Mouse (Mus musculus): ENCODE results near the gene Foxp4. TPM values are rescaled to one million over a fixed set of nuclear protein-coding genes. Genes with fewer than 3 reads are reported as not detected.

Foxp4 gene
- total and polyA plus RNA-seq, 3 experiments: 3.3 to 41.7 (median 9.9) TPM

DNA sequence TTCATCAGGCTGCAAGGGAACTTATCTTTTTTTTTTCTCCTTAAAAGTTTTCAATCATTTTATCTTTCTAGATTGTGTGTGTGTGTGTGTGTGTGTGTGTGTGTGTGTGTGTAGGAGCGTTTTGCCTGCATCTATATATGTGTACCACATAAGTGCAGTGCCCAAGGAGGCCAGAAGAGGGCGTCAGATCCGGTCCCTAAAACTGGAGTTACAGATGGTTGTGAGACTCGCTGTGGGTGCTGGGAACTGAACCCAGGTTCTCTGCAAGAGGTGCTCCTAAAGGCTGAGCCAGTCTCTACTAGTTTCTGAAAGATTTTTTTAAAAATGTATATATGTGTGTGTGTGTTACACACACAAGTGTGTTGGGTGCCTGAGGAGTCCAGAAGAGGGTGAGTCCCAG, 5.0 kb upstream of the Foxp4 start:
- Histone ChIP-seq H3K4me3 (replicated peaks in 1 of 3; ENCODE audit: low read depth in 2 of 3, low read length in 2 of 3, poor library complexity in 1 of 3) (no peak overlapping the region), H3K9me3 (replicated peaks; ENCODE audit: low read length) (no peaks in the 10 kb centered on the region), H3K79me2 (replicated peaks; ENCODE audit: control insufficient read depth, extremely low read depth, insufficient read depth, poor library complexity, severe bottlenecking) (no peaks in the 10 kb centered on the region), H3K27me3 (replicated peaks) (no peaks in the 10 kb centered on the region), H3K4me1 (ENCODE audit: control insufficient read depth in 1 of 2, insufficient read depth in 2 of 2) (peaks cover 8 to 20% of the 10 kb centered on the region in 2 experiments), H3K9ac (ENCODE audit: insufficient read depth, low read depth) (no peak overlapping the region), H3K36me3 (replicated peaks in 1 of 2; ENCODE audit: control insufficient read depth in 1 of 2, insufficient read depth in 1 of 2, low read length in 1 of 2) (peaks cover 0 to 23% of the 10 kb centered on the region in 2 experiments), H3K4me2 (ENCODE audit: insufficient read depth, low read depth, poor library complexity, severe bottlenecking) (no peak overlapping the region), H3K27ac (ENCODE audit: insufficient read depth, low read depth) (no peak overlapping the region)
- dilution Hi-C loops (cut with MboI; ENCODE audit: extremely low pct_ligation_motif_present, extremely low pct_unique_long_range_greater_than_20kb, low sequenced_read_pairs): no loop called here
- no peak for DNase-seq (ENCODE audit: extremely low read depth)
- TF ChIP-seq CTCF (conservative IDR thresholded peaks at IDR 0.05 in 1 of 2, IDR thresholded peaks at IDR 0.05 in 1 of 2; ENCODE audit: low read depth in 2 of 2, low read length in 2 of 2) (no peak), POLR2AphosphoS2 (IDR thresholded peaks at IDR 0.05; ENCODE audit: low read depth, low read length) (no peak), SIN3A (IDR thresholded peaks at IDR 0.05; ENCODE audit: low read length) (no peak), HCFC1 (IDR thresholded peaks at IDR 0.05; ENCODE audit: low read depth, low read length) (no peak), USF1 (IDR thresholded peaks at IDR 0.05; ENCODE audit: low read depth, low read length) (no peak), JUN (IDR thresholded peaks at IDR 0.05; ENCODE audit: insufficient read depth, low read depth, low read length) (no peak), RAD21 (IDR thresholded peaks at IDR 0.05; ENCODE audit: low read depth, low read length) (no peak), ZMIZ1 (IDR thresholded peaks at IDR 0.05; ENCODE audit: low read depth, low read length) (no peak), MXI1 (IDR thresholded peaks at IDR 0.05; ENCODE audit: low read depth, low read length) (no peak), MEF2A (IDR thresholded peaks at IDR 0.05; ENCODE audit: borderline replicate concordance, low read depth, low read length) (no peak), ZNF384 (IDR thresholded peaks at IDR 0.05; ENCODE audit: low read depth, low read length) (no peak), TBP (conservative IDR thresholded peaks at IDR 0.05; ENCODE audit: low read depth, low read length) (no peak), USF2 (conservative IDR thresholded peaks at IDR 0.05; ENCODE audit: low read depth, low read length) (no peak), RCOR1 (conservative IDR thresholded peaks at IDR 0.05; ENCODE audit: low read depth, low read length) (no peak)
- in situ Hi-C loops (cut with MboI; ENCODE audit: low pct_ligation_motif_present, low pct_unique_long_range_greater_than_20kb, low sequenced_read_pairs): no loop called here

DNA sequence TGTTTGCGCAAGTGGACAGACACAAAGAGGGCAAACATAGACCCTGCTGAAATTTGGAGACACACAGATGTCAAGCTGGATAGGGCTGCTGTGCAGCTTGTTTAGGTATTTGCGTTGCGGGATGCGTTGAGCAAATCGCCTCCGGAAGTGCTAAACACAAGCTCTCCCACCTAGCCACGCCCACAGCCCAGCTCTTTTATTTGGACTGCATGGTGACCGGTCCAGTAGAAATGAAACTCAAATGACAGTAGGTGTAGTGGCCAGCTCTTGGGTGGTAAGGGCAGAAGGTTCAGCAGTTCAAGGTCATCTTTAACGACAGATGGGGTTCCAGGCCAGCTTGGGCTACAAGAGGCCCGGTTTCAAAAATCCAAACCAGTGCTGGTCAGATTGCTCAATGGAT, 1.5 kb upstream of the Foxp4 start:
- Histone ChIP-seq H3K9me3 (replicated peaks; ENCODE audit: low read length) (no peaks in the 10 kb centered on the region), H3K4me3 (replicated peaks in 1 of 3; ENCODE audit: low read depth in 2 of 3, low read length in 2 of 3, poor library complexity in 1 of 3) (peak overlapping the region; percentile 46 to 83 (median 73)), H3K27ac (ENCODE audit: insufficient read depth, low read depth) (no peak overlapping the region; the same call in 1 of the 2 replicates), H3K36me3 (replicated peaks in 1 of 2; ENCODE audit: control insufficient read depth in 1 of 2, insufficient read depth in 1 of 2, low read length in 1 of 2) (peaks cover 0 to 27% of the 10 kb centered on the region in 2 experiments), H3K27me3 (replicated peaks) (no peaks in the 10 kb centered on the region), H3K4me2 (ENCODE audit: insufficient read depth, low read depth, poor library complexity, severe bottlenecking) (peak overlapping the region; percentile 90), H3K79me2 (replicated peaks; ENCODE audit: control insufficient read depth, extremely low read depth, insufficient read depth, poor library complexity, severe bottlenecking) (peaks cover 15% of the 10 kb centered on the region), H3K4me1 (ENCODE audit: control insufficient read depth in 1 of 2, insufficient read depth in 2 of 2) (peaks cover 8 to 40% of the 10 kb centered on the region in 2 experiments), H3K9ac (ENCODE audit: insufficient read depth, low read depth) (no peak overlapping the region)
- in situ Hi-C loops (cut with MboI; ENCODE audit: low pct_ligation_motif_present, low pct_unique_long_range_greater_than_20kb, low sequenced_read_pairs): no loop called here
- peak; percentile 47 for DNase-seq (ENCODE audit: extremely low read depth)
- TF ChIP-seq IRF4 (IDR thresholded peaks at IDR 0.05; ENCODE audit: low read depth, low read length): no peak
- no peak for TF ChIP-seq MYC (IDR thresholded peaks at IDR 0.05; ENCODE audit: low read depth, low read length)
- TF ChIP-seq MAX (IDR thresholded peaks at IDR 0.05; ENCODE audit: low read length): no peak
- no peak for TF ChIP-seq POLR2AphosphoS2 (IDR thresholded peaks at IDR 0.05; ENCODE audit: low read depth, low read length)
- TF ChIP-seq PAX5 (IDR thresholded peaks at IDR 0.05; ENCODE audit: low read length): no peak
- no peak for TF ChIP-seq ZKSCAN1 (IDR thresholded peaks at IDR 0.05; ENCODE audit: borderline replicate concordance, low read depth, low read length)
- TF ChIP-seq ETS1 (conservative IDR thresholded peaks at IDR 0.05; ENCODE audit: low read depth, low read length): no peak
- TF ChIP-seq KAT2A (IDR thresholded peaks at IDR 0.05; ENCODE audit: insufficient replicate concordance, low read length): no peak
- no peak for TF ChIP-seq RAD21 (IDR thresholded peaks at IDR 0.05; ENCODE audit: low read depth, low read length)
- TF ChIP-seq ZC3H11A (IDR thresholded peaks at IDR 0.05; ENCODE audit: low read depth, low read length): no peak
- TF ChIP-seq TCF12 (IDR thresholded peaks at IDR 0.05; ENCODE audit: low read depth, low read length): no peak
- TF ChIP-seq HCFC1 (IDR thresholded peaks at IDR 0.05; ENCODE audit: low read depth, low read length): no peak
- no peak for TF ChIP-seq NELFE (IDR thresholded peaks at IDR 0.05; ENCODE audit: low read depth, low read length)
- no peak for TF ChIP-seq BHLHE40 (IDR thresholded peaks at IDR 0.05; ENCODE audit: low read depth, low read length)
- TF ChIP-seq POLR2A (IDR thresholded peaks at IDR 0.05; ENCODE audit: low read depth, low read length): no peak
- dilution Hi-C loops (cut with MboI; ENCODE audit: extremely low pct_ligation_motif_present, extremely low pct_unique_long_range_greater_than_20kb, low sequenced_read_pairs): no loop called here
